Mouse (Mus musculus): ENCODE results near the gene Vmn1r25. TPM values are rescaled to one million over a fixed set of nuclear protein-coding genes. Genes with fewer than 3 reads are reported as not detected.

Vmn1r25 gene
- polyA plus RNA-seq (2017; shearing (Covaris generic)), result not detected

GRCm38 (mm10) chr6:57980710-57981109 lies at the start of gene Vmn1r25:
Gene Vmn1r25, minus strand, starts transcription at chr6:57980810.

GRCm38 (mm10) chr6:58015059-58015458 lies 34.4 kb upstream of the Vmn1r25 start, which contains the start of gene Vmn1r26:
Gene Vmn1r26, minus strand, starts transcription at chr6:58015159.

GRCm38 (mm10) chr6:57961403-57961802 lies 19.2 kb downstream of the Vmn1r25 start, which contains the start of gene Vmn1r24:
Gene Vmn1r24, minus strand, starts transcription at chr6:57961503.

Other genes with a start within 250 kb of the Vmn1r25 start
- 19.0 TPM for gene Vopp1, start 155.7 kb downstream of the Vmn1r25 start, polyA plus RNA-seq (2017; shearing (Covaris generic))
- not detected for gene Vmn1r21, start 130.5 kb downstream of the Vmn1r25 start, polyA plus RNA-seq (2017; shearing (Covaris generic))
- 0.12 TPM for gene Vmn1r22, start 72.8 kb downstream of the Vmn1r25 start, polyA plus RNA-seq (2017; shearing (Covaris generic))
- not detected for gene Vmn1r23, start 54.0 kb downstream of the Vmn1r25 start, polyA plus RNA-seq (2017; shearing (Covaris generic))
- not detected for gene Vmn1r24, start 19.3 kb downstream of the Vmn1r25 start, polyA plus RNA-seq (2017; shearing (Covaris generic))
- not detected for gene Vmn1r26, start 34.3 kb upstream of the Vmn1r25 start, polyA plus RNA-seq (2017; shearing (Covaris generic))
- gene Vmn1r27, start 238.0 kb upstream of the Vmn1r25 start, polyA plus RNA-seq (2017; shearing (Covaris generic)), result not detected